Comparison of ENCODE assay signal across 7 mouse cellular contexts in the genomic region with DNA sequence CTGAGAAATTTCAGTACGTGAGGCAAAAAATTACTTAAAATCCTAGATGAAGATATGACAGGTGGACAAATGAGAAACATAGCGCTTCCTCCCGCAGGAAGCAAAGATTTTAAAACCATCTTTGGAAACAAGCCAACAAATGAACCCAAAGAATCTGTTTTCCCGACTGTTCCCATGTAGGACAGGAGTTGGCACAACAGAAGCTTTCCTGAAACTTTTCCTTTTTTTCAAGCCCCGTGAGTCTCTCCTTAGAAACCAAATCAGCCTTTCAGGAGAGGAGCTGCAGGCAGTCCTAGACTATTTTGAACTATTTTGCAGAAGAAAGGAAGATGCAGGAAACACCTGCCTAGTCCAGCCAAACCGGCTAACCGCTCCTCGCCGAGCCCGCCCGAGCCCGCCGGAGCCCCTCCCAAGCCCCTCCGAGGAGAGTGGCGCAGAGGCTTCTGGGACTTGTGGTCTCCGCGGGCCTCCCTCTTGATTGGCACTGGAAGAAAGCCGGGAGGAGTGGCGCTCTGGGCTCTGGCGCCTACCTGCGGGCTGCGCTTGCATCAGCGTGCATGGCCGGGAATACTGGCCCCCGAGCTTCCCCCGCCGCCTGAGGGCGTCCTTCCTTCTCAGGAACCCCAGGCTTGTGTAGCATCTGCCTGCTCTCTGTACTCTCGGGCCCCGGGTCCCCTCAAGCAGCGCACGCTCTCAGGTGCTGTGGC. TPM values are rescaled to one million over a fixed set of nuclear protein-coding genes. Genes with fewer than 3 reads are reported as not detected.
DNase-seq lines count a peak whose midpoint lies in the region; ATAC-seq and TF ChIP-seq lines count a peak whose summit lies in the region.

A gene (plus strand): TSS at position 490 of the 707 bp plus-strand sequence.

- H3K9me3 ChIP-seq in embryonic facial prominence, embryonic 11.5 days (replicated peaks; ENCODE audit: control insufficient read depth, low read length), result no peaks in the 10 kb centered on the region
- no peaks in the 10 kb centered on the region for H3K9me3 ChIP-seq in heart, embryonic 11.5 days (replicated peaks; ENCODE audit: control insufficient read depth, low read length)
- no peaks in the 10 kb centered on the region for H3K9me3 ChIP-seq in kidney, embryonic 14.5 days (ENCODE audit: control insufficient read depth, low read length)
- no peaks in the 10 kb centered on the region for H3K9me3 ChIP-seq in limb, embryonic 14.5 days (ENCODE audit: control insufficient read depth, low read length)
- H3K9me3 ChIP-seq in midbrain, embryonic 16.5 days (replicated peaks; ENCODE audit: control insufficient read depth, low read length, poor library complexity, severe bottlenecking), result no peaks in the 10 kb centered on the region

- peak; percentile 12 to 30 for DNase-seq in adrenal gland, postnatal 4 days (ENCODE audit: low spot score in 2 of 2)
- peak; percentile 91 for DNase-seq in embryonic facial prominence, embryonic 11.5 days (ENCODE audit: low spot score)
- DNase-seq in limb, embryonic 14.5 days (ENCODE audit: low spot score), result peak; percentile 78
- peak; percentile 40 to 71 for DNase-seq in spleen, postnatal 10 days (ENCODE audit: low spot score in 2 of 2)

- TF ChIP-seq POLR2A in limb, embryonic 14.5 days (IDR thresholded peaks at IDR 0.05; ENCODE audit: borderline replicate concordance, extremely low read depth, insufficient read depth, insufficient read length), result no peak

- peak within 1 kb of the TSS; percentile 50 for H3K4me3 ChIP-seq in embryonic facial prominence, embryonic 11.5 days (ENCODE audit: low read depth, low read length)
- peak within 1 kb of the TSS; percentile 53 for H3K4me3 ChIP-seq in heart, embryonic 11.5 days (ENCODE audit: low read depth, low read length)
- H3K4me3 ChIP-seq in kidney, embryonic 14.5 days (ENCODE audit: low read length), result peak within 1 kb of the TSS; percentile 49
- peak within 1 kb of the TSS; percentile 42 for H3K4me3 ChIP-seq in limb, embryonic 14.5 days (replicated peaks; ENCODE audit: low read length)
- H3K4me3 ChIP-seq in midbrain, embryonic 16.5 days (ENCODE audit: low read depth, low read length), result peak within 1 kb of the TSS; percentile 56

- H3K27me3 ChIP-seq in embryonic facial prominence, embryonic 11.5 days (ENCODE audit: control insufficient read depth, insufficient read depth, low read length), result no peaks in the 10 kb centered on the region
- H3K27me3 ChIP-seq in heart, embryonic 11.5 days (ENCODE audit: control insufficient read depth, insufficient read depth, low read length), result peaks cover 4% of the 10 kb centered on the region; the same call in 1 of the 2 replicates
- peaks cover 8% of the 10 kb centered on the region; the same call in 1 of the 2 replicates for H3K27me3 ChIP-seq in kidney, embryonic 14.5 days (ENCODE audit: control insufficient read depth, insufficient read depth, low read length)
- H3K27me3 ChIP-seq in limb, embryonic 14.5 days (ENCODE audit: control insufficient read depth, insufficient read depth, low read length), result peaks cover 10% of the 10 kb centered on the region; the same call in 1 of the 2 replicates
- no peaks in the 10 kb centered on the region for H3K27me3 ChIP-seq in midbrain, embryonic 16.5 days (ENCODE audit: control insufficient read depth, insufficient read depth, low read depth, low read length)

- peak within 1 kb of the TSS; percentile 63 for H3K9ac ChIP-seq in embryonic facial prominence, embryonic 11.5 days (replicated peaks; ENCODE audit: low read length)
- H3K9ac ChIP-seq in heart, embryonic 11.5 days (ENCODE audit: low read depth, low read length), result peak within 1 kb of the TSS; percentile 56; the same call in 1 of the 2 replicates
- peak within 1 kb of the TSS; percentile 49 for H3K9ac ChIP-seq in kidney, embryonic 14.5 days (ENCODE audit: low read depth, low read length)
- H3K9ac ChIP-seq in limb, embryonic 14.5 days (ENCODE audit: low read depth, low read length, severe bottlenecking), result peak within 1 kb of the TSS; percentile 53
- H3K9ac ChIP-seq in midbrain, embryonic 16.5 days (ENCODE audit: low read depth, low read length), result peak within 1 kb of the TSS; percentile 64

- H3K36me3 ChIP-seq in embryonic facial prominence, embryonic 11.5 days (replicated peaks; ENCODE audit: control insufficient read depth, insufficient read depth, low read depth, low read length), result no peaks in the 10 kb centered on the region
- no peaks in the 10 kb centered on the region for H3K36me3 ChIP-seq in heart, embryonic 11.5 days (ENCODE audit: control insufficient read depth, insufficient read depth, low read length)
- no peaks in the 10 kb centered on the region for H3K36me3 ChIP-seq in kidney, embryonic 14.5 days (ENCODE audit: control insufficient read depth, insufficient read depth, low read length)
- H3K36me3 ChIP-seq in limb, embryonic 14.5 days (ENCODE audit: control insufficient read depth, insufficient read depth, low read length), result no peaks in the 10 kb centered on the region
- H3K36me3 ChIP-seq in midbrain, embryonic 16.5 days (ENCODE audit: control insufficient read depth, insufficient read depth, low read length), result no peaks in the 10 kb centered on the region

- WGBS in embryonic facial prominence, embryonic 11.5 days, result 4% methylated on average over 32 of the region's 32 CpGs
- 5% methylated on average over 32 of the region's 32 CpGs for WGBS in heart, embryonic 11.5 days (ENCODE audit: insufficient replicate concordance)
- WGBS in kidney, embryonic 14.5 days, result 2% methylated on average over 32 of the region's 32 CpGs
- WGBS in limb, embryonic 14.5 days, result 2% methylated on average over 32 of the region's 32 CpGs
- 3% methylated on average over 32 of the region's 32 CpGs for WGBS in midbrain, embryonic 16.5 days

- peak; percentile 99 for ATAC-seq in embryonic facial prominence, embryonic 11.5 days (replicated peaks; ENCODE audit: insufficient number of reproducible peaks, low FRiP score, low TSS enrichment, low read depth)
- ATAC-seq in heart, embryonic 11.5 days (replicated peaks; ENCODE audit: insufficient number of reproducible peaks, low FRiP score, low TSS enrichment), result peak; percentile 92
- peak; percentile 100 for ATAC-seq in kidney, embryonic 14.5 days (ENCODE audit: low FRiP score, low TSS enrichment)
- ATAC-seq in limb, embryonic 14.5 days (ENCODE audit: low FRiP score, low read depth), result peak; percentile 95
- peak; percentile 100 for ATAC-seq in midbrain, embryonic 16.5 days

- H3K4me2 ChIP-seq in embryonic facial prominence, embryonic 11.5 days (ENCODE audit: low read depth, low read length), result peak within 1 kb of the TSS; percentile 67
- peak within 1 kb of the TSS; percentile 84 for H3K4me2 ChIP-seq in heart, embryonic 11.5 days
- H3K4me2 ChIP-seq in kidney, embryonic 14.5 days (replicated peaks; ENCODE audit: low read depth, low read length), result peak within 1 kb of the TSS; percentile 69
- H3K4me2 ChIP-seq in limb, embryonic 14.5 days (replicated peaks; ENCODE audit: low read depth, low read length, severe bottlenecking), result peak within 1 kb of the TSS; percentile 49
- H3K4me2 ChIP-seq in midbrain, embryonic 16.5 days (ENCODE audit: low read length), result peak within 1 kb of the TSS; percentile 73

- H3K4me1 ChIP-seq in embryonic facial prominence, embryonic 11.5 days (ENCODE audit: control insufficient read depth, insufficient read depth, low read length), result no peaks in the 10 kb centered on the region
- H3K4me1 ChIP-seq in heart, embryonic 11.5 days (ENCODE audit: control insufficient read depth, insufficient read depth, low read length), result no peaks in the 10 kb centered on the region
- H3K4me1 ChIP-seq in kidney, embryonic 14.5 days (ENCODE audit: control insufficient read depth, insufficient read depth, low read length), result no peaks in the 10 kb centered on the region
- H3K4me1 ChIP-seq in limb, embryonic 14.5 days (ENCODE audit: control insufficient read depth, insufficient read depth, low read length), result no peaks in the 10 kb centered on the region
- H3K4me1 ChIP-seq in midbrain, embryonic 16.5 days (ENCODE audit: control insufficient read depth, insufficient read depth, low read length), result no peaks in the 10 kb centered on the region

- no peak within 1 kb of the TSS for H3K27ac ChIP-seq in embryonic facial prominence, embryonic 11.5 days (replicated peaks; ENCODE audit: low read depth, low read length)
- no peak within 1 kb of the TSS for H3K27ac ChIP-seq in heart, embryonic 11.5 days (ENCODE audit: low read depth, low read length)
- no peak within 1 kb of the TSS for H3K27ac ChIP-seq in kidney, embryonic 14.5 days (ENCODE audit: low read depth, low read length)
- no peak within 1 kb of the TSS for H3K27ac ChIP-seq in limb, embryonic 14.5 days (replicated peaks; ENCODE audit: low read depth, low read length)
- H3K27ac ChIP-seq in midbrain, embryonic 16.5 days (ENCODE audit: low read length), result no peak within 1 kb of the TSS

RNA-seq across cellular contexts. Expression of the gene that starts here (rescaled TPM):
- not detected for total RNA-seq in adrenal gland, postnatal 4 days (2021)
- 1.6 and 2.5 TPM in 2 replicates for polyA plus RNA-seq in embryonic facial prominence, embryonic 11.5 days (2014; fragmentation: Nextera tagmentation; extraction: Ambion mirVana)
- polyA plus RNA-seq in heart, embryonic 11.5 days (2014; fragmentation: Nextera tagmentation; extraction: Ambion mirVana), result 0.11 and 0.24 TPM in 2 replicates
- 0.49 and 0.81 TPM in 2 replicates for polyA plus RNA-seq in kidney, embryonic 14.5 days (2014; fragmentation: Nextera tagmentation; extraction: Ambion mirVana)
- 0.62 and 0.64 TPM in 2 replicates for polyA plus RNA-seq in limb, embryonic 14.5 days (2012; rRNA removed)
- polyA plus RNA-seq in limb, embryonic 14.5 days (2014; fragmentation: Nextera tagmentation; extraction: Ambion mirVana), result 1.1 and 1.7 TPM in 2 replicates
- polyA plus RNA-seq in midbrain, embryonic 16.5 days (2015; fragmentation: Nextera tagmentation; extraction: Ambion mirVana), result 2.2 and 3.2 TPM in 2 replicates

Comparison
In these comparisons a context has a peak if more than half of its experiments do, and no peak if none do; other contexts are left out.
1. Peak in DNase-seq in adrenal gland, postnatal 4 days; RNA of the gene not detected or under 1 TPM.
2. Peak in ATAC-seq, H3K4me3 ChIP-seq, H3K9ac ChIP-seq and H3K4me2 ChIP-seq in heart, embryonic 11.5 days; RNA of the gene not detected or under 1 TPM.
3. Peak in ATAC-seq, H3K4me3 ChIP-seq, H3K9ac ChIP-seq and H3K4me2 ChIP-seq in kidney, embryonic 14.5 days; RNA of the gene not detected or under 1 TPM.
4. DNase-seq: peak in every context shown above with its lines; median percentile 91 in embryonic facial prominence, embryonic 11.5 days; 78 in limb, embryonic 14.5 days; 56 in spleen, postnatal 10 days; 21 in adrenal gland, postnatal 4 days.